Mouse (Mus musculus) spleen, adult 2 months (tissue): ENCODE measurements at regions not wholly inside any gene's neighbourhood (a gene's known extent, or its start where the extent isn't known, plus 50 kb on each side); places are given as distances from the start of the nearest gene placed in this dataset.

Source experiments
- CTCF ChIP-seq: fragments of 200-500 bp; IDR thresholded peaks from 2 replicates; pipeline ENCODE4 v1.5.1; 2011; ENCODE audit warnings: mild to moderate bottlenecking, inconsistent platforms; ENCODE audit not compliant: insufficient read depth, insufficient read length, insufficient replicate concordance; ENCODE audit errors: extremely low read depth
- POLR2A ChIP-seq: fragments of 200-500 bp; IDR thresholded peaks from 2 replicates; pipeline ENCODE4 v1.6.1; 2011; ENCODE audit warnings: low read depth, low read length, inconsistent platforms

DNA sequence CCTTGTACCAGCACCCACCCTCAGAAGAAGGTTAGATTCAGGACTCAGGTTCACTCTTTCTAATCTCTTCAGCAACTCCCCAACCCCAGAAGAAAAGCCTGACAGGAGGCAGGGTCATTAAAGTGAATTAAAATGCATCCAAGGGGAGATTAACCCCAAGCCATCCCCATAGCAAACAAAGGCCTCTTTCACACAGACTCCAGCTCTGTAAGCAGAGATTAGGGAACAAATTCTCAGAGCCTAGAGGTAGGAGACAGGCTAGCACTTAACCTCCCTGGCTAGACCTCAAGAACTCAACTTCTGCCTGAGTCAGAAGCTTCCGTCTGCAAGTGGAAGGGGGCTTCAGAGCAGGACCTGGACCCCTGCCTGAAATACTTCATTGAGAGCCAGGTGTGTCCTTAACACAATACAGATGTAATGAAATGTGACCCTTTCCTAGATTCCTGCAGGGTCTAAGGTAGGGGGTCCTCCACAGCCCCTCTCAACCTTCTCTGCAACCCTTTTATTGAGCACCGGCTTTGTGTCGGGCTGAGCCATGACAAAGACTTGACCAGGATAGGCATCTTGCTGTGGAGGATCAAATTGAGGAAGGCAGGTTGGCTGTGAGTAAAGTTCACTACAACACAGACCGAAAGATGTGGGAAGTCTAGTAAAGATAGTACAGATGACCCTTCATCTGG is 379.6 kb downstream of the Tns1 start:
- TF ChIP-seq CTCF (no peak), POLR2A (no peak)
